Mouse (Mus musculus) liver, postnatal 0 days (tissue): Measurements from ENCODE around the gene Dscam.

Experiments
- CTCF ChIP-seq: sonication (generic); IDR thresholded peaks from 2 replicates; pipeline ENCODE4 v1.5.1; 2016; ENCODE audit warnings: antibody characterized with exemption, low read depth
- EP300 ChIP-seq: IDR thresholded peaks from 2 replicates; pipeline ENCODE4 v1.6.1; 2016; ENCODE audit warnings: antibody characterized with exemption, low read depth, mild to moderate bottlenecking

DNA sequence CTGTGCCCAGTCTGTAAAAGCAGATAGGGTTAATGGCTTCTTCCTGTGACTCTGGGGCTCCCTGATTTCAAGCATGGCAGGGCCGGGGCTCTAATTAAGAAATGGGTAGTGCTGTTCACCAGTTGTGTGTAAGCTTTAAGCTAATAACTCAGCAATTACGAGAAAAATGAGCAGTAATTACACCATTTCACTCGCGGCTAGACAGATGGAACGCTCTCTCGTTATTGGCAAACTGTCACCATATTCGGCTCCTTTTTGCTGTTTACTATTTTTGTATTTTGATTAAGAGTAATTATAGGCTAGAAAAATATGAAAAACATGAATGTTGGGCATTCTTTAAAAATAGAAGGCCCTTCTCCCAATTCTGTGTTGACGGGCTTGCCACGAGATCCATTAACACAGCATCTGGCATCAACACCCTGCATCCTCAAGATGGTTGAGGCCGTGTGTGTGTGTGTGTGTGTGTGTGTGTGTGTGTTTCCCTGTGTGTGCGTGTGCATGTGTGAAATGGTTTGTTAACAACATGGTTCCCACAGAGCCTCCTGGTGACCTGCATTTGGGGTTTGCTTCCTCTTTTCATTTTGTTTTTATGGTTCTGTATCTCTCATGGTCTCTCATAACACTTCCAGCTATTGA lies 162.5 kb downstream of the Dscam start:
- TF ChIP-seq CTCF (no peak), EP300 (no peak)
